Mouse (Mus musculus) Patski (cell line): ENCODE measurements around the gene Nap1l4. TPM values are rescaled to one million over a fixed set of nuclear protein-coding genes. Genes with fewer than 3 reads are reported as not detected.
"Not testable (repeated sequence)": the region's sequence is repeated elsewhere in the genome, so short reads cannot be mapped to it uniquely, and the experiment has no call there.

Experiments
- ATAC-seq: fragments of 100-300 bp; one replicate; pipeline ENCODE4 v1.8.0; 2021
- CTCF ChIA-PET: fragments of 350-600 bp; sonication (Branson Sonifier 250); formaldehyde crosslinking; loops from one replicate; lab custom pipeline; 2022; ENCODE audit warnings: inconsistent platforms; lab: Charles Lee
- POLR2A ChIA-PET: fragments of 350-600 bp; sonication (Branson Sonifier 250); formaldehyde crosslinking; loops from one replicate; lab custom pipeline; 2022; ENCODE audit warnings: antibody characterized with exemption, inconsistent platforms; lab: Charles Lee
- DNase-seq: peaks from one replicate; pipeline ENCODE4 v3.0.0-alpha.2; 2011; ENCODE audit warnings: low read depth, low spot score
- H3K27me3 ChIP-seq: fragments of 371-371 bp; one replicate; pipeline ENCODE4 v1.5.1; 2021
- CTCF ChIP-seq: fragments of 100-300 bp; IDR thresholded peaks from one replicate; pipeline ENCODE4 v1.5.1; 2021
- in situ Hi-C: fragments of 300-500 bp; cut with MboI; formaldehyde crosslinking; loops from 3 replicates; pipeline ENCODE4 v1.11.1; 2018; ENCODE audit warnings: low pct_unique_long_range_greater_than_20kb, mixed read lengths
- polyA plus RNA-seq: library from polyadenylated mRNA; unstranded; gene quantifications from one replicate; pipeline ENCODE4 v1.2.3, GENCODE M21; 2021

Gene Nap1l4
- polyA plus RNA-seq, 1 experiment from 2014 or later, result 127 TPM

- in situ Hi-C loops, result no loop called here
- ChIA-PET CTCF (interaction anchor here (0.7 to 1.6 kb wide), 4 partner anchors 10 to 20 kb away, joined by 3 to 4 read pairs (median 3); no protein-coding TSS in a partner anchor), POLR2A (interaction anchor here (0.8 to 0.9 kb wide), 2 partner anchors 10 to 14 kb away, joined by 3 to 4 read pairs; no protein-coding TSS in a partner anchor)
- TF ChIP-seq CTCF, result no peak
- DNase-seq (no peak), ATAC-seq (no peak)
- H3K27me3 ChIP-seq, result no peaks in the 10 kb centered on the region
These were observed 14.9 kb upstream of the Nap1l4 start for GRCm38 (mm10) chr7:143563787-143564186.

DNA sequence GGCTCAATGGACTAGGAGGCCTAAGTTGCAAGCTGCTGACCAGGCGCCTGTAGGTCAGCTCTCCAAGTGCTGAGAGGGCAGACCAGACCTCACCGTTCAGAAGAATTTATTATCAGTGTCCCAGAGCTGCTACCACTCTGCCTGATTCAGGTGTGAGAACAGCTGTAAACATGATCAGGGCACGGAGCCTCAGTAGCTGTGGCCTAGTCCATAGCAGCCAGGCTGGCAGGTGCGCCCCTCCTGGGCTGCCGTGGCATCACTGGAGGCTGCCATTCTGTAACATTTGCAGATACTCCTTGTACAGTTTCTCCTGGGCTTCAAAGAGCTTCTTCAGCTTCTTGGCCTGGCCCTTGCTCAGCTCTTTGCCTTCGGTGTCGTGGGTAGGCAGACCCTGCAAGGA is 8.7 kb upstream of the Nap1l4 start:
- TF ChIP-seq CTCF, result no peak
- CTCF ChIA-PET, result interaction anchor here (1.9 kb wide), 1 partner anchor 21 kb away, joined by 5 read pairs; no protein-coding TSS in a partner anchor
- H3K27me3 ChIP-seq, result no peaks in the 10 kb centered on the region
- POLR2A ChIA-PET, result no interaction called here
- in situ Hi-C loops, result no loop called here
- DNase-seq (no peak), ATAC-seq (no peak)

DNA sequence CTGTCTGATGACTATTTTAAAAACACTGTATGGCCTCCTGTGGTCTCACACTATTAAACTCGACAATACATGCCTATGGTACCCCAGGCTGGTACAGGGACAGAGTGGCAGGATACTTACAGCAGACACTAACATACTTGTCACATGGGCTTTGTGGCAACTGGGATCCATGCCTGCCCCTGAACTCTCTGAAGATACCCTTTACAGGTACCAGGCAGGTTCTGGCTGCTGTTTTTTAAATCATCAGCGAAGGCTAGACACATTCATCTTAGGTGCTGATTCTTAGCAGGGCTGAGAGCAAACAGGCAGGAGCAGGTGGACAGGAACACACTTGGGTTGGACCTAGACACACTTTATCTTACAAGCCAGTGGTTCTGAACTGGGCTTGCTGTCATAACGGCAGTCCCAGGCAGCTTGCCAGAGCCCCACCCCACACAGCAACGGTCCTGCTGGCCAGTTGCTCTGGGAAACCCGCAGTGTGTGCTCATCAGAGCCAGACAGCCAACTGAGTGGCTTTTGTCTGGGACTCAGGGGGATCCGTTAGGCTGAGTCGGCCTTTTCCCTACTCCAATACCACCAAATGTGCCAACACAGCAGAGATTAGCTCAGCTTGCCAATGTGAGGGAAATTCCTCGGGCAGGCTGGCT is 8.2 kb upstream of the Nap1l4 start:
- no peaks in the 10 kb centered on the region for H3K27me3 ChIP-seq
- DNase-seq (peak; percentile 13), ATAC-seq (peak; percentile 80)
- in situ Hi-C loops, result no loop called here
- ChIA-PET POLR2A (no interaction called here), CTCF (interaction anchor here (1.6 to 1.9 kb wide), 3 partner anchors 16 to 207 kb away, joined by 3 to 5 read pairs (median 3); no protein-coding TSS in a partner anchor)
- TF ChIP-seq CTCF, result no peak

DNA sequence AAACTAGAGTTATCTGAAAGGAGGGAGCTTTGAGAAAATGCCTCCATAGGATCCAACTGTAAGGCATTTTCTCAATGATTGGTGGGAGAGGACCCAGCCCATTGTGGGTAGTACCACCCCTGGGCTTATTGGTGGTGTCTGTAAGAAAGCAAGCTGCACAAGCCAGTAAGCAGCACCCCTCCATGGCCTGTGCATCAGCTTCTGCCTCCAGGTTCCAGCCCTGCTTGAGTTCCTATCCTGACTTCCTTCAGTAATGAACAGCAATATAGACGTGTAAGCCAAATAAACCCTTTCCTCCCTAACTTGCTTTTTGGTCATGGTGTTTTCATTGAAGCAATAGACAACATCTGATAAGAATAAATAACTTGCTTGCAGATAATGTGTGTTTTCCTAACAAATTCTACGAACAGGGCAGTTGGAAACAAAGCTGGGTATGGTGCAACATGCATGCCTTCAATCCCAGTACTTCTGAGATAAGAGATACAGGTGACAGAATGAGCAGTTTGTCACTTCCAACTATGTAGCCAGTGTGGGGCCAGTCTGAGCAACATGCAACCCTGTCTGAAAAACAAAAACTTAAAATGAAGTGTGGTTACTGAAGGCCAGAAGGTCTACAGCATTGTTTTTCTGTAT is 798 bp upstream of the Nap1l4 start:
- in situ Hi-C loops, result no loop called here
- no peak for ATAC-seq

DNA sequence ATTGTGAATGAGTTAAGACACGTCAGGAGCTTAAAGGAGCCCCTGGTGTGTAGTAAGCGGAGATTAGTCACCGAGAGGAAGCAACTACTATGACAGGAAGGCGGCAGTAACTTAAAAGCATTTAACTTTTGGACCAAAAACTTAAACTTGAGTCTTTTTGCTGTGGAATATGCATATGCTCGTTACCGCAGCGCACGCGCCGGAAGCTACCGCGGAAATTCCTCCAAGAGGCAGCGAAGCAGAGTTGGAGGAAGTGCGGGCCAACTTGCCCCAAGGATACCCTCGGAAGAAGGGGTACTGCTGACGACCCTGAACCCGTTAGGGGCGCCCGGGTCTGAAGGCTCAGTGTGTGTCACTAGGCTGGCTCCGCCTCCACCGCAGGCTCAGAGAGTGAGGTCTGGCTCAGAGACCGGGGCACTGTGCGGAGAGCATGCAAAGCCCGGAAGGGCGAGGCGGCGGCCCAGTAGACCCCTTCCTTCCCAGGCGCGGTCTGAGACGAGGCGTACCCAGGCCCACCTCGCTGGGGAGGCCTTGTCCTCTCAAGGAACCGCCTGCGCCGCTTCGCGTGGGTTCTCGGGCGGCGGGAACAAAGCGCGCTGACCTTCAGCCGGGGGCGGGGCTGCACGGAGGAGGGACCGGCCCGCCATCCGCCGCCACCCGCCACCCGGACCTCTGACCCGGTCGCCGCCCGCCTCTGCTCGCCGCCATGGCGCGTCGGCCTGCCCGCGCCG is 510 bp downstream of the Nap1l4 start:
- DNase-seq, result no peak
- ChIA-PET CTCF (no interaction called here), POLR2A (interaction anchor here (0.9 to 1.0 kb wide), 2 partner anchors 14 to 34 kb away, joined by 3 to 4 read pairs; no protein-coding TSS in a partner anchor)
- ATAC-seq, result peak; percentile 75
- in situ Hi-C loops, result no loop called here
- no peak for TF ChIP-seq CTCF
- no peaks in the 10 kb centered on the region for H3K27me3 ChIP-seq

More for the DNA sequence above, 798 bp upstream of the Nap1l4 start:
- no peaks in the 10 kb centered on the region for H3K27me3 ChIP-seq
- no peak for TF ChIP-seq CTCF
- ChIA-PET POLR2A (interaction anchor here (1.1 kb wide), 1 partner anchor 15 kb away, joined by 3 read pairs; no protein-coding TSS in a partner anchor), CTCF (interaction anchor here (1.9 kb wide), 1 partner anchor 15 kb away, joined by 4 read pairs; no protein-coding TSS in a partner anchor)
- DNase-seq, result no peak

DNA sequence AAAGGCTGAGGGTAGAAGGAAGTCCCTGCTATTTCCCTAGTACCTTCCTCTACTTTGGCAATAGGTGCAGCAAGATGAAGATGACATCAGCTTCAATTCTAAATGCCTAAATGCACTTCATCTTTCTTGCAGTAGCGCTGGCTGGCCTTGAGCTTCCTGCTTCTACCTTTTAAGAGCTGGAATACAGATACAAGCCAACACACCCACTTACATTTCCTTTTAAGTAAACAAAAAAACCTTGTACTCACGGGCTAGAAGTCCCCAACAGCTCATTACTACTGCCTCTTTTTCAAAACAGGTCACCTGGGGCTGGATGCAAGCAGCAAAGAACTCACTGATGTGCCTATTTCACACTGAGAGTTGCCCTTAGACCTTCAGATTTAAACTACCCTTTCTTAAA is 2.4 kb downstream of the Nap1l4 start:
- ChIA-PET POLR2A (no interaction called here), CTCF (no interaction called here)
- ATAC-seq (no peak), DNase-seq (no peak)
- no peak for TF ChIP-seq CTCF
- no peaks in the 10 kb centered on the region for H3K27me3 ChIP-seq
- in situ Hi-C loops, result no loop called here

- ChIA-PET CTCF (no interaction called here), POLR2A (no interaction called here)
- DNase-seq (no peak), ATAC-seq (no peak)
- H3K27me3 ChIP-seq, result no peaks in the 10 kb centered on the region
- TF ChIP-seq CTCF, result peak; percentile 73
- in situ Hi-C loops, result no loop called here
These were observed 4.5 kb downstream of the Nap1l4 start for GRCm38 (mm10) chr7:143544368-143544767.

DNA sequence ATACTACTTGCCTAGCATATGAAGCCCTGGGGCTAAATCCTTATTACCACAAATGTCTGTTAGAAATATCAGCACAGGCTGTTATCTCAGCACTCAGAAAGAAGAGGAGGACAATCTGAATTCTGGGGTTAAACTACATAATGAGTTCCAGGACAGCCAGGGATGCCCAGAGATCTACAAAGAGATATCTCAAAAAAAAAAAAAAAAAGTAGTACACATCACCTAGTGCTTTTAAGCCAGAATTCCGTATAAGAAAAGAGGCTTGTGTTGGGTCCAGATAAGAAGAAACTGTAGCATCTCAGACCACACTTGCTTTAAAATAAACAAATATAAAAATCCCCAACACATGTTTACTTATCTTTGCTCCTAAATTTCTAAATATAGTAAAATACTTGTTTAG is 10.2 kb downstream of the Nap1l4 start:
- ChIA-PET CTCF (no interaction called here), POLR2A (no interaction called here)
- in situ Hi-C loops, result no loop called here
- TF ChIP-seq CTCF, result no peak
- ATAC-seq (no peak), DNase-seq (no peak)
- H3K27me3 ChIP-seq, result no peaks in the 10 kb centered on the region

GRCm38 (mm10) chr7:143538229-143538628 is 10.7 kb downstream of the Nap1l4 start:
- ATAC-seq, H3K27me3 ChIP-seq, CTCF ChIA-PET, DNase-seq, in situ Hi-C loops: not testable (repeated sequence)
- POLR2A ChIA-PET, result interaction anchor here (0.6 kb wide), 1 partner anchor 458 kb away, joined by 3 read pairs; no protein-coding TSS in a partner anchor

DNA sequence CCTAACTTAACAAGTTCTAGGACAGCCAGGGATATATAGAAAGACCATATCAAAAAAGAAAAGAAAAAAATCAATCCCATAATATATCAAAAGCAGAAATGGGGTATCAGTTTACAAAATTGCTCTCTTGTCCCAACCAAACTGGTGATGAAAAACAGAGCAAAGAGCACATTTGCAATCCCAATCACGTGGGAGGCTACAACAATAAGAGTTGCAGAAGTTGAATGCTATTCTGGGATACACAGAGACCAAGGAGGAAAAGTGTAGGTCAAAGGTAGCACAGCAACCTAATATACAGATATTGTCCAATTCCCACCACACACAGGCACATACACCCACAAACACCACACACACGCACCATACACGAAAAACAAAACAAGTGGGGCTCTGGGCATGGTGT is 12.7 kb downstream of the Nap1l4 start:
- no peaks in the 10 kb centered on the region for H3K27me3 ChIP-seq
- ChIA-PET CTCF (interaction anchor here (0.9 to 1.1 kb wide), 2 partner anchors 30 to 59 kb away, joined by 3 read pairs; no protein-coding TSS in a partner anchor), POLR2A (no interaction called here)
- DNase-seq (no peak), ATAC-seq (no peak)
- in situ Hi-C loops, result no loop called here
- TF ChIP-seq CTCF, result no peak
